Mouse (Mus musculus) hindbrain, postnatal 0 days (tissue): ENCODE results near the gene Rbfox1. TPM values are rescaled to one million over a fixed set of nuclear protein-coding genes. Genes with fewer than 3 reads are reported as not detected.

Experiments used
- ATAC-seq: fragments of 200-750 bp; cut with Nextera tagmentation; 2 replicates; pipeline ENCODE4 v1.8.0; 2017; ENCODE audit warnings: mild to moderate bottlenecking, moderate TSS enrichment, moderate library complexity
- DNase-seq: peaks from one replicate; pipeline ENCODE4 v3.0.0-alpha.2; 2015; ENCODE audit warnings: low spot score
- H3K27ac ChIP-seq: fragments of 300-500 bp; sonication (generic); 2 replicates; pipeline ENCODE4 v1.5.1; 2014; ENCODE audit warnings: mild to moderate bottlenecking
- H3K27me3 ChIP-seq: fragments of 300-500 bp; sonication (generic); 2 replicates; pipeline ENCODE4 v1.6.1; 2014; ENCODE audit warnings: low read length, mixed read lengths; ENCODE audit not compliant: insufficient read depth
- H3K36me3 ChIP-seq: fragments of 300-500 bp; sonication (generic); 2 replicates; pipeline ENCODE4 v1.6.1; 2014; ENCODE audit warnings: low read length, mixed read lengths; ENCODE audit not compliant: insufficient read depth
- H3K4me1 ChIP-seq: fragments of 300-500 bp; sonication (generic); 2 replicates; pipeline ENCODE4 v1.6.1; 2014; ENCODE audit warnings: antibody characterized with exemption, low read length, mixed read lengths; ENCODE audit not compliant: insufficient read depth
- H3K4me2 ChIP-seq: fragments of 300-500 bp; sonication (generic); 2 replicates; pipeline ENCODE4 v1.6.1; 2014; ENCODE audit warnings: low read depth, mild to moderate bottlenecking, low read length, moderate library complexity, mixed read lengths
- H3K4me3 ChIP-seq: fragments of 300-500 bp; sonication (generic); 2 replicates; pipeline ENCODE4 v1.5.1; 2014; ENCODE audit warnings: low read length
- H3K9ac ChIP-seq: fragments of 300-500 bp; sonication (generic); replicated peaks from 2 replicates; pipeline ENCODE4 v1.6.1; 2014; ENCODE audit warnings: mild to moderate bottlenecking, low read length, moderate library complexity, mixed read lengths
- H3K9me3 ChIP-seq: fragments of 300-500 bp; sonication (generic); 2 replicates; pipeline ENCODE4 v1.6.1; 2016; ENCODE audit warnings: low read length, mixed read lengths
- CTCF ChIP-seq: IDR thresholded peaks from 2 replicates; pipeline ENCODE4 v1.5.1; 2016; ENCODE audit warnings: antibody characterized with exemption, control low read depth, low read depth
- WGBS: fragments of 180-500 bp; shearing (Covaris S2); extraction: QIAGEN DNeasy Blood & Tissue Kit; methylation state at CpG from one replicate; pipeline ENCODE4 v1.1.7; 2014; 5-methylcytosine and 5-hydroxymethylcytosine counted together
- polyA plus RNA-seq: library from polyadenylated mRNA; unstranded; fragments of >200 nt; fragmentation: Nextera tagmentation; extraction: Ambion mirVana; gene quantifications from 2 replicates; pipeline ENCODE4 v1.2.1, GENCODE M21; 2015
- total RNA-seq: library from RNA; depleted of rRNA; stranded (reverse); fragments of >200 nt; gene quantifications from 2 replicates; pipeline ENCODE4 v1.2.3, GENCODE M21; 2014

Rbfox1 gene
- total and polyA plus RNA-seq, 2 experiments from 2014 or later: 158 to 204 TPM

- Histone ChIP-seq H3K27ac (no peak overlapping the region), H3K9me3 (no peaks in the 10 kb centered on the region), H3K9ac (no peak overlapping the region), H3K4me1 (0 out of 2 replicates have a peak, but pooled peaks cover 5% of the 10 kb centered on the region), H3K4me2 (no peak overlapping the region), H3K36me3 (no peaks in the 10 kb centered on the region), H3K27me3 (no peaks in the 10 kb centered on the region), H3K4me3 (no peak overlapping the region)
- 43% methylated on average over 12 of the region's 12 CpGs for WGBS
- TF ChIP-seq CTCF: no peak
- DNase-seq: peak; percentile 11
- no peak for ATAC-seq
Measured at GRCm38 (mm10) chr16:7407862-7408640, 1522.9 kb downstream of the Rbfox1 start.

GRCm38 (mm10) chr16:7419655-7420281 lies 1534.6 kb downstream of the Rbfox1 start:
- Histone ChIP-seq H3K27ac (peak overlapping the region; percentile 38; the same call in 1 of the 2 replicates), H3K4me2 (peak overlapping the region; percentile 38)

GRCm38 (mm10) chr16:7425386-7426089 lies 1540.4 kb downstream of the Rbfox1 start:
- Histone ChIP-seq H3K9ac (no peak overlapping the region), H3K4me3 (no peak overlapping the region), H3K4me2 (no peak overlapping the region), H3K4me1 (no peaks in the 10 kb centered on the region), H3K27ac (no peak overlapping the region), H3K36me3 (no peaks in the 10 kb centered on the region), H3K9me3 (no peaks in the 10 kb centered on the region), H3K27me3 (no peaks in the 10 kb centered on the region)
- no peak for TF ChIP-seq CTCF
- DNase-seq: no peak
- ATAC-seq: no peak
- WGBS: 86% methylated on average over 3 of the region's 3 CpGs

More at GRCm38 (mm10) chr16:7419655-7420281, 1534.6 kb downstream of the Rbfox1 start:
- Histone ChIP-seq H3K4me1 (peaks cover 5% of the 10 kb centered on the region; the same call in 1 of the 2 replicates), H3K4me3 (no peak overlapping the region), H3K9ac (no peak overlapping the region), H3K9me3 (no peaks in the 10 kb centered on the region), H3K36me3 (no peaks in the 10 kb centered on the region), H3K27me3 (no peaks in the 10 kb centered on the region)
- 11% methylated on average over 12 of the region's 12 CpGs for WGBS
- DNase-seq (peak; percentile 60), ATAC-seq (peak; percentile 74; the same call in 1 of the 2 replicates)
- TF ChIP-seq CTCF: peak; percentile 10; the same call in 1 of the 2 replicates

- 91% methylated on average over 6 of the region's 6 CpGs for WGBS
- H3K27me3 ChIP-seq: no peaks in the 10 kb centered on the region
- H3K36me3 ChIP-seq: no peaks in the 10 kb centered on the region
- H3K4me1 ChIP-seq: no peaks in the 10 kb centered on the region
- H3K4me3 ChIP-seq: no peak overlapping the region
- H3K27ac ChIP-seq: no peak overlapping the region
- ATAC-seq (no peak), DNase-seq (no peak)
- H3K4me2 ChIP-seq: no peak overlapping the region
- no peak for TF ChIP-seq CTCF
- no peak overlapping the region for H3K9ac ChIP-seq
- H3K9me3 ChIP-seq: no peaks in the 10 kb centered on the region
Measured at GRCm38 (mm10) chr16:7433296-7433695, 1548.1 kb downstream of the Rbfox1 start.

- no peak for DNase-seq
- no peak overlapping the region for H3K9ac ChIP-seq
- H3K9me3 ChIP-seq: no peaks in the 10 kb centered on the region
- WGBS: 76% methylated on average over 1 of the region's 1 CpGs
- no peak for ATAC-seq
- H3K27ac ChIP-seq: no peak overlapping the region
- no peaks in the 10 kb centered on the region for H3K27me3 ChIP-seq
- H3K36me3 ChIP-seq: no peaks in the 10 kb centered on the region
- H3K4me1 ChIP-seq: 0 out of 2 replicates have a peak, but pooled peaks cover 9% of the 10 kb centered on the region
- no peak for TF ChIP-seq CTCF
- H3K4me2 ChIP-seq: no peak overlapping the region
- no peak overlapping the region for H3K4me3 ChIP-seq
Measured at GRCm38 (mm10) chr16:7446791-7447290, 1561.7 kb downstream of the Rbfox1 start.
